Mouse (Mus musculus): ENCODE measurements around the gene Camsap2.

DNA sequence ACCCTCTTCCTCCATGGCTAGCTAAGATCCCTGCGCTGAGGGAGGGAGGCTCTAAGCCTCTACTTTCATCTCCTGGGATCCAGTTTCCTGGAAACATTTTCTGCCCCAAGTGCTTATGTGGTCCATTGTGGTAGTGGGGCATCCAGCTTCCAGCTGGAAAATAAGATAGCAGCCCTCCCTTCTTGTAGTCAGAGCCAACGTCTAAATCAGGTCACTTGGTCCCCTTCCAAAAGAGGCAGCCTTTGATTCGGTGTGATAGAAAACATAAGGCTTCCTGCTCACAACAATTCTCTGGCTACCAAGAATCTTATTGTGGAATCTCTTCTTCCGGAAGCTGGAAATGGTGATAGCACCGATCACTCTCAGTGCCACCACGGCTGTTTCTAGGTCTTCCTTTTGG lies 35.3 kb upstream of the Camsap2 start:
- TF ChIP-seq CTCF (IDR thresholded peaks at IDR 0.05; ENCODE audit: control insufficient read depth, insufficient read depth, insufficient read length), result no peak
- no peak for TF ChIP-seq MAX (IDR thresholded peaks at IDR 0.05)
- no peak for TF ChIP-seq USF1 (IDR thresholded peaks at IDR 0.05; ENCODE audit: low read depth)
- TF ChIP-seq CEBPB (IDR thresholded peaks at IDR 0.05; ENCODE audit: low read depth), result no peak
- no peak for TF ChIP-seq MYOD1 (IDR thresholded peaks at IDR 0.05; ENCODE audit: control insufficient read depth, insufficient read length, low read depth)
- no peak for TF ChIP-seq MYOG (IDR thresholded peaks at IDR 0.05; ENCODE audit: control insufficient read depth, extremely low read depth, insufficient read length)

All from C2C12 (cell line).